Comparison of ENCODE assay signal across 18 mouse cellular contexts in the genomic region with DNA sequence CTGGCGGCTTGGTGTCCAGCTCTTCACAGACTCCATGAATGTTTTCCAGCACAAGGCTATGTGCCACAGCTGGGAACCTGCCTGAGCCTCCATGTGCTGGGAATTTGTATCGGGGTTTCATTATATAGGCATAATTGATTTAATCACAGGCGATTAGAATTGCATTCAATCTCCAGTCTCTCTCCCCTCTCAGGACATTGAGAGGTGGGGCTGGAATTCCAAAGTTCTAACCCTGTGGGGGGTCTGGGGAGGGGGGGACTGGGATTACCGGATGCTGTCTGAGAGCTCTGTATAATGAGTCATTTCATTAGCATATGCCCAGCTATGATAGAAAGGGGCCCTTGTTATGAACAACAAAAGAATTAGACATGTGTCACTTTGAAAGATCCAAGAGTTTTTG.
DNase-seq lines count a peak whose midpoint lies in the region; ATAC-seq and TF ChIP-seq lines count a peak whose summit lies in the region.
"Had no signal": no experiment of that assay in that cellular context is flagged by ENCODE, and none has a peak within 500 bp of the region (broad histone marks: within the 10 kb centered on the region; RNA-seq: fewer than 3 reads in every experiment).

No protein-coding gene starts in this region.

- H3K9ac ChIP-seq in ES-E14 (ENCODE audit: insufficient read depth, low read depth, low read length, poor library complexity, severe bottlenecking), result no peak overlapping the region
- H3K9ac ChIP-seq in forebrain, embryonic 14.5 days (ENCODE audit: low read length), result no peak overlapping the region
- H3K9ac ChIP-seq in midbrain, embryonic 12.5 days (replicated peaks), result no peak overlapping the region
- H3K9ac ChIP-seq: heart, embryonic 15.5 days; hindbrain, embryonic 15.5 days; limb, embryonic 15.5 days had no signal

- peaks cover 4 to 14% of the 10 kb centered on the region in 2 experiments; a peak in 3 of 4 replicates for H3K4me1 ChIP-seq in ES-E14 (ENCODE audit: control insufficient read depth in 2 of 2, insufficient read depth in 2 of 2, low read length in 2 of 2, poor library complexity in 1 of 2)
- H3K4me1 ChIP-seq in forebrain, embryonic 14.5 days (ENCODE audit: control insufficient read depth, insufficient read depth, low read length), result peaks cover 15% of the 10 kb centered on the region
- peaks cover 38% of the 10 kb centered on the region for H3K4me1 ChIP-seq in midbrain, embryonic 12.5 days
- H3K4me1 ChIP-seq: heart, embryonic 15.5 days had no signal

- in situ Hi-C loops in ES-E14 (cut with MboI; ENCODE audit: low sequenced_read_pairs in 2 of 2, unreplicated experiment in 2 of 2), result no loop called here

- no peak overlapping the region for H3K4me2 ChIP-seq in forebrain, embryonic 14.5 days (ENCODE audit: low read length)
- H3K4me2 ChIP-seq in midbrain, embryonic 12.5 days (replicated peaks), result no peak overlapping the region
- H3K4me2 ChIP-seq: heart, embryonic 15.5 days; hindbrain, embryonic 15.5 days; limb, embryonic 15.5 days had no signal

- 1% methylated on average over 4 of the region's 4 CpGs for WGBS in forebrain, embryonic 14.5 days
- 13% methylated on average over 4 of the region's 4 CpGs for WGBS in midbrain, embryonic 12.5 days

- H3K4me3 ChIP-seq in ES-E14 (ENCODE audit: insufficient read depth in 1 of 2, low read depth in 1 of 2, low read length in 2 of 2, poor library complexity in 1 of 2, severe bottlenecking in 1 of 2), result no peak overlapping the region
- no peak overlapping the region for H3K4me3 ChIP-seq in forebrain, embryonic 14.5 days (ENCODE audit: low read depth, low read length)
- H3K4me3 ChIP-seq in midbrain, embryonic 12.5 days, result no peak overlapping the region
- H3K4me3 ChIP-seq: heart, embryonic 15.5 days; hindbrain, embryonic 15.5 days; limb, embryonic 15.5 days had no signal

- H3K9me3 ChIP-seq in ES-E14 (ENCODE audit: control insufficient read depth, insufficient read depth, low read depth, low read length), result no peaks in the 10 kb centered on the region
- no peaks in the 10 kb centered on the region for H3K9me3 ChIP-seq in forebrain, embryonic 14.5 days (replicated peaks; ENCODE audit: control insufficient read depth, low read length)
- H3K9me3 ChIP-seq in midbrain, embryonic 12.5 days, result 0 out of 2 replicates have a peak, but pooled peaks cover 4% of the 10 kb centered on the region
- H3K9me3 ChIP-seq: heart, embryonic 15.5 days; hindbrain, embryonic 15.5 days; limb, embryonic 15.5 days had no signal

- no peaks in the 10 kb centered on the region for H3K27me3 ChIP-seq in forebrain, embryonic 14.5 days (replicated peaks; ENCODE audit: control insufficient read depth, insufficient read depth, low read length)
- H3K27me3 ChIP-seq in midbrain, embryonic 12.5 days, result peaks cover 27% of the 10 kb centered on the region
- H3K27me3 ChIP-seq: heart, embryonic 15.5 days; hindbrain, embryonic 15.5 days had no signal

- peak; percentile 61 for ATAC-seq in forebrain, embryonic 14.5 days
- ATAC-seq in midbrain, embryonic 12.5 days (ENCODE audit: low FRiP score, low read depth), result peak; percentile 88
- no peak for ATAC-seq in inflammation-experienced regulatory T-cells, adult 6 months
- ATAC-seq: CD4-positive, CD25-positive, alpha-beta regulatory T cell, adult 4 months had no signal

- DNase-seq in ES-E14 (ENCODE audit: low read depth, low spot score) (peak; percentile 51), R1 (ENCODE audit: low read depth, low spot score) (peak; percentile 91)
- peak; percentile 62 for DNase-seq in forebrain, embryonic 14.5 days (ENCODE audit: low spot score)
- no peak for DNase-seq in kidney, postnatal 10 days
- no peak for DNase-seq in cerebellum, adult 11 months
- DNase-seq: heart, adult 11 months; kidney, adult 2 months; kidney, postnatal 4 days; lung, adult 18-20 months; right cerebral cortex, postnatal 14 days; thymus, postnatal 25 days had no signal

- no peaks in the 10 kb centered on the region for H3K36me3 ChIP-seq in ES-E14 (ENCODE audit: control insufficient read depth, insufficient read depth, low read length, poor library complexity, severe bottlenecking)
- no peaks in the 10 kb centered on the region for H3K36me3 ChIP-seq in forebrain, embryonic 14.5 days (ENCODE audit: control insufficient read depth, insufficient read depth, low read length)
- no peaks in the 10 kb centered on the region for H3K36me3 ChIP-seq in midbrain, embryonic 12.5 days
- H3K36me3 ChIP-seq: heart, embryonic 15.5 days; hindbrain, embryonic 15.5 days; limb, embryonic 15.5 days had no signal

- no peak overlapping the region for H3K27ac ChIP-seq in ES-E14 (ENCODE audit: insufficient read depth, low read depth, low read length, poor library complexity, severe bottlenecking)
- no peak overlapping the region for H3K27ac ChIP-seq in forebrain, embryonic 14.5 days (ENCODE audit: low read depth, low read length)
- peak overlapping the region; percentile 49 for H3K27ac ChIP-seq in midbrain, embryonic 12.5 days (replicated peaks)
- H3K27ac ChIP-seq: heart, embryonic 15.5 days; hindbrain, embryonic 15.5 days; limb, embryonic 15.5 days; macrophage had no signal

TF ChIP-seq in ES-E14, 5 proteins besides CTCF, POLR2A, EP300 and RAD21:
- peak; percentile 41; the same call in 1 of the 2 replicates for TF ChIP-seq CHD2 (IDR thresholded peaks at IDR 0.05; ENCODE audit: low read depth, low read length)
- no peak for TF ChIP-seq ZNF384 (IDR thresholded peaks at IDR 0.05; ENCODE audit: low read depth, low read length)

Comparison
In these comparisons a context has a peak if more than half of its experiments do, and no peak if none do; other contexts are left out.
1. DNase-seq: peak in ES-E14 (single experiment), R1 (single experiment) and forebrain, embryonic 14.5 days (single experiment); none in kidney, postnatal 10 days (single experiment) and cerebellum, adult 11 months (single experiment).